Mouse (Mus musculus) brain, embryonic 14.5 days (tissue): ENCODE data around the gene Il6. TPM values are rescaled to one million over a fixed set of nuclear protein-coding genes. Genes with fewer than 3 reads are reported as not detected.
"Not testable (repeated sequence)": the region's sequence is repeated elsewhere in the genome, so short reads cannot be mapped to it uniquely, and the experiment has no call there.

ENCODE experiments used
- DNase-seq: peaks from one replicate; pipeline ENCODE4 v3.0.0-alpha.2; 2011; ENCODE audit warnings: low read depth
- CTCF ChIP-seq: fragments of 200-500 bp; IDR thresholded peaks from 2 replicates; pipeline ENCODE4 v1.5.1; 2012; ENCODE audit warnings: inconsistent platforms, mild to moderate bottlenecking, moderate library complexity, borderline replicate concordance; ENCODE audit not compliant: insufficient read depth, insufficient read length; ENCODE audit errors: extremely low read depth
- POLR2A ChIP-seq: fragments of 200-500 bp; IDR thresholded peaks from 2 replicates; pipeline ENCODE4 v1.6.1; 2012; ENCODE audit warnings: mild to moderate bottlenecking, inconsistent platforms, borderline replicate concordance; ENCODE audit not compliant: poor library complexity, insufficient read depth, insufficient read length, severe bottlenecking; ENCODE audit errors: extremely low read depth
- polyA plus RNA-seq: library from polyadenylated mRNA; depleted of rRNA; stranded (reverse); fragments of >200 nt; gene quantifications from 2 replicates; pipeline ENCODE4 v1.2.3, GENCODE M21; 2012; rRNA removed

The Il6 gene
- polyA plus RNA-seq = not detected in 2 replicates

DNA sequence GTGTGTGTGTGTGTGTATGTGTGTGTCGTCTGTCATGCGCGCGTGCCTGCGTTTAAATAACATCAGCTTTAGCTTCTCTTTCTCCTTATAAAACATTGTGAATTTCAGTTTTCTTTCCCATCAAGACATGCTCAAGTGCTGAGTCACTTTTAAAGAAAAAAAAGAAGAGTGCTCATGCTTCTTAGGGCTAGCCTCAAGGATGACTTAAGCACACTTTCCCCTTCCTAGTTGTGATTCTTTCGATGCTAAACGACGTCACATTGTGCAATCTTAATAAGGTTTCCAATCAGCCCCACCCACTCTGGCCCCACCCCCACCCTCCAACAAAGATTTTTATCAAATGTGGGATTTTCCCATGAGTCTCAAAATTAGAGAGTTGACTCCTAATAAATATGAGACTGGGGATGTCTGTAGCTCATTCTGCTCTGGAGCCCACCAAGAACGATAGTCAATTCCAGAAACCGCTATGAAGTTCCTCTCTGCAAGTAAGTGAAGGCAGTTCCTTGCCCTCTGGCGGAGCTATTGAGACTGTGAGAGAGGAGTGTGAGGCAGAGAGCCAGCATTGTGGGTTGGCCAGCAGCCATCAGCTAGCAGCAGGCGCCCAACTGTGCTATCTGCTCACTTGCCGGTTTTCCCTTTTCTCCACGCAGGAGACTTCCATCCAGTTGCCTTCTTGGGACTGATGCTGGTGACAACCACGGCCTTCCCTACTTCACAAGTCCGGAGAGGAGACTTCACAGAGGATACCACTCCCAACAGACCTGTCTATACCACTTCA lies at the start of gene Il6:
TSS of gene Il6 (plus strand) at position 389 of the 778 bp plus-strand sequence.
- peak; percentile 90 for DNase-seq

DNA sequence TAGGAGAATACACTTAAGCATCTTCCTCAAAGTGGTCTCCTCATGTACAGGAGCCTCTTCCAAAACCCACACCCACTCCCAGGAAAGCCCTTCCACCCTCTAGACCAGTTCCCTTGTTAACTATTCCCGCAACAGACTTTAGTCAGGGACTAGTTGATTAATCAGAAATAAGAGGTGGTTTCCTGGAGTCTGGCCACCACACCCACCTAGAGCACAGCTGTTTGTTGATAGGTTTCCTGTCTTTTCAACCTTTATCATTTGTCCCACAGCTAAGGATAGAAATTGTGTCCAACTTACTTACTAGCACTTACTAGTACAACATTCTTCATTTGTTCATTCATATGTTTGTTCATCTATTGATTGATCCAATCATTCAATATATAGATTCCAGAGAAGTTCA lies 49.4 kb upstream of the Il6 start:
- TF ChIP-seq POLR2A = no peak
- no peak for TF ChIP-seq CTCF
- no peak for DNase-seq

More for the DNA sequence above, at the start of gene Il6:
- TF ChIP-seq POLR2A = no peak
- TF ChIP-seq CTCF = peak; percentile 43; the same call in 1 of the 2 replicates

DNA sequence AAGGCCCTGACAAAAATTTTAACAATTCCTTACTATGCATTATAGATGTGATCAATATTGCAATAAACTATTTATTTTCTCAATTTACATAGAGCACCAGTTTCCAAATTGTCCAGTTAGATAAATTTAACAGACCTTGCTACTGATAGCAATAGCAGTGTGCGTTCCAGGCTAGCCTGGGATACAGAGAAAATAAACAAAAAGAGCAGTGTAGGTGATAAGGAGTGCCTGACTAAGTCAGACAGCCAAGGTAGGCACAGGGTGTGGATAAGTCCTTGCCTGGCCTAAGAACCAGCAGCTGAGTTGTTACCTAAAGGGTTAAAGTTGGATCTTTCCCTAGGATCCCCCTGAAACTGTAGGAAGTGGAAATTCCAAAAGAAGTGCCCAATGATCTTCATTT lies 42.7 kb upstream of the Il6 start:
- no peak for TF ChIP-seq POLR2A
- no peak for TF ChIP-seq CTCF
- no peak for DNase-seq

DNA sequence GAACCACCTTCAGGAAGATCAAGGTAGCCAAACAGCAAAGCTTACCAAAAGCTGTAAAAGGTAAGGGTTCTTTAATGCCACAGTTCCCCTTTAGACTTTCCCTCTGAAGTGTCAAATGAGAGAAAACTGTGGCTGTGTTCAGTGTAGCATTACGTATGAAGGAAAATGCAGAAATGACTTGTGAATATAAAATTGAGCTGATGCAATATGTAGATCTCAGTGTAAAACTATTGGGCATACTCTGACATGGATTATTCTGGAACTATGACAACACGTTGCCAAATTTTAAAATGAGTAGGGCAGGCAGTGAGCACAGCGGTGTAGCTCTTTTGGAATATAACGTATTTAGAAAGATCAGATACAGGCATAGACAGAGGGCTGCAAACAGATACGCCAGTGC lies 40.1 kb upstream of the Il6 start:
- TF ChIP-seq POLR2A (no peak), CTCF (no peak)
- DNase-seq = no peak

DNA sequence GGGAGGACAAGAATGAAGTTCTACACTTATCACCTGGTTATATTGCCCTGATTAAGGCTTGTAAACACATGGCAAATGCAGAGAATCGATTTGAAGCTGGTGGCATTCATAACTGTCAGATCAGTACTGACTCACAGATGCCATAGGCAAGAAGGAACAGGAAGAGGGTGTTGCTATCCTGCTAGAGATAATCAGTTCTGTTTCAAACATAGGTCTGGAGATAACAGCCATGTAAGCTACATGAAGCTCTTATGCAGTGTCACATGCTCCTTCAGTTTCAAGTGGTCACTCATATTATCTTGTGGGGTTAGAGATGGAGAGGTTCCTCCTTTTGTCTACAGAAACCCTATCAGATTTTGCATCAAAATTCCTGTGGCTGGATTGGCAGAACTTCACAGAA lies 39.4 kb upstream of the Il6 start:
- DNase-seq = no peak
- no peak for TF ChIP-seq CTCF
- no peak for TF ChIP-seq POLR2A

DNA sequence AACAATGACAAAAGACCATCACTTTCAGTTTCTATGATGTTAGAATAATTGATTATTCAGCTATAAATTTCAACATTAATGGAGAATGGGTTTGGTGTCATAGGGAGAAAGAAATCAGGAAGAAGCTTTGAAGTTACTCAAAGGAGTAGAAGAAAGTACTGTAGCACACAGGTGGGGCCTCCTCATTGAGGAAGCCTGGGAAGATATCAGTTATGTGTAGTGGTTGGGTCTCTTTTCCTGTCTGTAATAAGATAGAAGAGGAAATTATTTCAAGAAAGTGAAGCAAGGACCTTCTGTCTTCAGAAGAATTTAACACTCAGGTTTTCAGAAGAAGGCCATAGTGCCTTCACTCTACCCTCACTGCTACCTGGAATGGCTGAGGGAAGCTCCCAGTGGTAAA lies 38.8 kb upstream of the Il6 start:
- no peak for DNase-seq
- no peak for TF ChIP-seq POLR2A
- no peak for TF ChIP-seq CTCF

DNA sequence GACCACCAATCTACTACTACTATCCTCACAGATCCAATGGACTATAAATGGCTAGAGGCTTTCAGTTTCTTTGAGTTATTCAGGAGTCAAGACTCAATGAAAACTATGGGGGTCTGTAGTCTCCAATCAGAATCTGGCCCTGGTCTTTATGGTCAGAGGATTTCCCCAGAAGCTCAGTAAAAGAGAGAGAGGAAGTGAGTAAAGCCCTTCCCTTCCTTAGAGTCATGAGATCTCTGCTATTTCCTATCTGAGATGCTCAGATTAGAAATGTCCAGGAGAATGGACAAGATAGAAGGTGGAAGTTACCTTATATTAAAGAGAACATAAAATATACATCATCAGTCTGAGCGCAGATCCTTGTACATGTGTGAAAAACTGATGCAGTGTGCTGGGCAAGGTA lies 19.3 kb upstream of the Il6 start:
- DNase-seq = no peak
- no peak for TF ChIP-seq POLR2A
- TF ChIP-seq CTCF = no peak

DNA sequence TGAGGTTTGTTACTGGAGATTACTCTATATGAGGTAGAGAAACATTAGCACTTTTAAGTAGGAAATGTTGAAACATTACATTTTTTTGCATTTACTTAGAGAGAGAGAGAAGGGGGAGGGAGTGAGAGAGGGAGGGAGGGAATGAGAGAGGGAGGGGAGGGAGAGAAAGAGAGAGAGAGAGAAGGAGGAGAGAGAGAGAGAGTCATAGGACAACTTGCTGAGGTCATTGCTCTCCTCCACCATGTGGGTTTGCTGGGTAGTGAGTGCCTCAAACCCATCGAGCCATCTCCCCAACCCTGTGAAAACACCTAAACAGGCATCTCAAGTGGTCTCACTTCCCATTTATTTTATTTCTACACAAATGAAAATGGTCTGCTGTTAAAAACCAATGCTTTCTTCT lies 18.6 kb upstream of the Il6 start:
- DNase-seq = no peak
- TF ChIP-seq CTCF = no peak
- no peak for TF ChIP-seq POLR2A

DNA sequence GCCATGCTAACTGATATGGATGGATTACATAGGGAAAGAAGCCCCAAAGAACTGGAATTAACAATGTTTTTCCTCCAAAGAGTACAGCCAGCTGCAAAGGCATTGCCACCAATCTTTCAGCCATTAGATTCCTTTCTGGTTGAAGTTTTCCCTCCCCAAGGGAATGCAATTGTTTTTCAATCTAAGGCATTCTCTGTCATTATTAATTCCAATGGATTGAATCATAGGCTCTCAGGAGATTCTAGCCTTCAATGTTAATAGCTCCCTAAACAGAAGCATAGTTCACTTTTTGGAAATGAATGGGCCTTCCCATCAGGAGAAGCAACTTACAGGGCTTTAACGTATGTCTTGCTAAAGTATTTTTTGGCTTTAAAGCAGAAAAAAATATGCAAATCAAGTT lies 15.6 kb upstream of the Il6 start:
- no peak for TF ChIP-seq POLR2A
- TF ChIP-seq CTCF = no peak
- DNase-seq = no peak

DNA sequence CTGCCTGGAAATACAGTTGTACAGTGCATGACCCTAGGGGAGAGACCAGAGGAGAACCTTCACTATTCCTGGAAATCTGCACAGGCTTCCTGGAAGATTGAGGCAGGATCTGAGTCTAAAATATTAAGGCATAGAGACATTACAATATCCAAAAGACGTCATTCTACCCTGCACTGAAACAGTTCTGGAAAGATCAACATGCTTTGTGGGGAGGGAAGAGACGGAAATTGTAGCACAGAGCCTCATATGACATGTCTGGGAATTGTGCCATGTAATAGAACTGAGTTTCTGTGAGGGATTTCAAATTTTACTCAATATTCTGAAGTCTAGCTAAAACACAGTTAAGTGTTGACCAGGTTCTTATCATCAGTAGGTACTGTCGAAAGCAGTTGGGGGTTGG lies 12.0 kb upstream of the Il6 start:
- TF ChIP-seq POLR2A = no peak
- no peak for TF ChIP-seq CTCF
- peak; percentile 5 for DNase-seq

DNA sequence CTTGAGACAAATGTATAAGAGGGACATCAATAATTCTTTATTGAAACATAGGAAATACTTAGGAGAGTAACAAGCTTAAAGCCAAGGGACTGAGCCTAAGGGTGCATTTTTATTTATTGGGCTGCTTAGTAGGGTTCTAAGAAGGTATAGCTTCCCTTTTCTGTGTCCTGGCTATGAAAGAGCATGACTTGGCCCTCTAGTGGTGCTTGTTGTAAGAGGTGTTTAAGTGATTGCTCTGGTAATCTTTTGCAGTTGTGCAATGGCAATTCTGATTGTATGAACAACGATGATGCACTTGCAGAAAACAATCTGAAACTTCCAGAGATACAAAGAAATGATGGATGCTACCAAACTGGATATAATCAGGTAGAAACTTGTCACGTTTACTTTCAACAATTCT lies 1.7 kb downstream of the Il6 start:
- TF ChIP-seq CTCF (peak; percentile 28; the same call in 1 of the 2 replicates), POLR2A (no peak)
- DNase-seq = peak; percentile 47

DNA sequence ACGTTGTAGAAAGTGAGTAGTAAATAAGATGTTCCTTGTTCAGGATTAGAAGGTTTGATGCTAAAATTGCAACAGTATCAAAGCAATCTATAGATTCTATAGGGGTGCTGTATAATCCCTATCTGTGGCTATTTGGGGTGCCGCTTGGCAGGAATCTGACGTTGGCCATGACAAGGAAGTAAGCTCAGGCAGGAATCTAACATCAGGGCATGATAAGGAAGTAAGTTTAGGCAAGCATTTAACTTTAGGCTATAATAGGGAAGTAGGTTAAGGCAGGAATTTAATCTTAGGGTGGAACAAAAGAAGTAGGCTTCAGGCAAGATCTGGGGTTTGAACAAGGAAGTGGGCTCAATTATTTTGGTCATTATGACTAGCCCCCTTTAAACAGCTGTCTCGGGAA lies 22.9 kb downstream of the Il6 start:
- DNase-seq = not testable (repeated sequence)

DNA sequence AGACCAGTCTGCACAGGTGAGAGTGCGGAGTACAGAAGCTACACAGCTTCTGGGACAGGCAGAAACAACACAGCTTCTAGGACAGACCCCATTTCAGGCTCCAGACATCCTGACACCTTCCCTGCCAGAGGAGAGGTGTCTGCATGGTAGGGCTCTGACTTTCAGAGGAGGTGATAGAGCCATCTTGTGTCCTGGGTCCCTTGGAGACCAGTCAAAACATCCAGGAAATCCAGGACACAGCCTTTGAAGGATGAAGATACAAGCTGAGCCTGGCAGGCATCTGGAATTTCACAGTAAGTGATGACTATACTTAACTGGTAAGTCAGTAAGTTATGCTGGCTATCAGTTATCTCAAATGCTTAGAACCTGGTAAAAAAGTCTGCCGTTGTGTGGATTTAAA lies 24.2 kb downstream of the Il6 start:
- not testable (repeated sequence) for DNase-seq

DNA sequence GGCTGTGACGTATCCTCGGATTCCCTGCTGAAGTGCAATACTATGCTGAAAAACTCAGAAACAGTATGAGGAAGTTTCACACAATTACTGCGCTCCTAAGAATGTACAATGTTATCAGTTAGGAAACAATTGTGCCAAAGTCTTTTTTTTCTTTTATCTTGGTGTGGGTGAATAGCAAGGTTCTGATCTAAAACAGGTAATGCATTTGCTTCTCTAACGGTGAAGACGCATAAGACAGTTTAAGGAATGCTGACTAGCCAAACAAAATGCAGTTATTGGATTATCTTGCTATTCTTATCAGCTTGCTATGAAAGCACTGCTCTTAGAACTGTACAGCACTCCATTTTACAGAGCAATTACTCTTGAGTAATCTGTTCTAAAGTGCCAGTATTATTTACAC lies 26.4 kb downstream of the Il6 start:
- not testable (repeated sequence) for DNase-seq

DNA sequence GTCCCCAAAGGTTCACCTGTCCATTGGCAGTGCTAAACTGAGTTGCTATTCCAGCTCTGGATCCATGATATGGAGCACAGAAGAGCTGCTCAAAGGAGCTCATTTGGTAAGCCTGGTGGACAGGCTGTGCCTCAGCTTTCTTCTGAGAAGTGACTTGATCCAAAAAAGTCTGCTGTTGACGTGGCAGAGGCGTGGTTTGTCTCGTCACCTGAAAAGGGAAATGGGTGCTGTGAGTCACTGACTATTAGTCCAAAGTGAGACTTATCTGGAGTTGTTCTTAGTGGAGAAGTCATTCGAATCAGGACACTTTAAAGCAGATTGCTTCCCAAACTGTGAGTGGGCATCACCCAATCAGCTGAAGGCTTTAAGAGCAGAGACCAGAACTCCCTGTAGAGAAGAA lies 26.9 kb downstream of the Il6 start:
- DNase-seq = not testable (repeated sequence)
